Mouse (Mus musculus): ENCODE measurements around the gene Trio.

DNA sequence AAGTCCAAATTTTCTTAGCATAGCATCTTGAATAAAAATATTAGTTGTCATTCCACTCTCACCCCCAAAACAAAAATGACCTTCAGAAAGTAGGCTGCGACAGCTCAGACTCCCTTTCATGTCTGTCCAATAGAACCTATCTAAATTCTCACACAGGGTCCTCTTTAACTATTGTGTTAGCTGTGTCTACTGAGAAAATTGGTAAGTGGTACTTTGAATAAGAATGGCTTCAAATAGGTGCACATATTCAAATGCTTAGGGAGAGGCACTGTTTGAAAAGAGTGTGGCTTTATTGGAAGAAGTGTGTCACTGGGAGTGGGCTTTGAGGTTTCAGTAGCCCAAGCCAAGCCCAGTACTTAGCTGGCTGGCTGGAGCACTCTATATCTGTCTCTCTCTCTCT, 92.4 kb downstream of the Trio start:
- TF ChIP-seq CTCF (IDR thresholded peaks at IDR 0.05; ENCODE audit: insufficient read depth, low read length) (no peak), POLR2A (IDR thresholded peaks at IDR 0.05; ENCODE audit: borderline replicate concordance, extremely low read depth, low read depth, low read length) (no peak)
